Mouse (Mus musculus): ENCODE measurements at regions not wholly inside any gene's neighbourhood (a gene's known extent, or its start where the extent isn't known, plus 50 kb on each side); places are given as distances from the start of the nearest gene placed in this dataset.
"Not testable (repeated sequence)": the region's sequence is repeated elsewhere in the genome, so short reads cannot be mapped to it uniquely, and the experiment has no call there.

DNA sequence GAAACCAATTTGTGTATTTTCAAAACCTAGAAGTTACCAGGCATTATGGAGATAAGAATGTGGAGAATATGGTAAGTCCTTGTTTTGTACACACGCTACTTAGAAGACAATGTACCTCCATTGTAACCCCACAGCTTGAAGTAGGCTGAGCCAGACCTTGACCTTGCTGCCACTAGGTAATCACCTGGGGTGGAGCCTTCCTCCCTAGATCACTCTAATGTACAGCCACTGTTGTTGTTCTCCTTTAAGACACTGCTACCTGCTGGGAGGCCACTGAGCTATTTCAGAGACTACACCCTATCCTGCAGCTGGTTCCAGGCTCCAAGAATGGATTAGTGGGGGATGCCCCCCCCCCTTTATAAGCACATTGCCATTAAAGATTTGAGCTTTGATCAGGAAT lies 273.8 kb upstream of the Pcdh10 start:
- Histone ChIP-seq H3K27me3 (ENCODE audit: control insufficient read depth, insufficient read depth, low read length, poor library complexity, severe bottlenecking) (no peaks in the 10 kb centered on the region), H3K27ac (ENCODE audit: insufficient read depth, low read length) (no peak overlapping the region), H3K4me1 (ENCODE audit: control insufficient read depth, insufficient read depth, low read length) (no peaks in the 10 kb centered on the region), H3K36me3 (ENCODE audit: control insufficient read depth, insufficient read depth, low read length, poor library complexity, severe bottlenecking) (no peaks in the 10 kb centered on the region), H3K4me3 (ENCODE audit: low read depth, low read length) (no peak overlapping the region), H3K9ac (ENCODE audit: low read depth, poor library complexity, severe bottlenecking) (no peak overlapping the region), H3K9me3 (replicated peaks; ENCODE audit: control insufficient read depth, insufficient read depth, low read length, poor library complexity, severe bottlenecking) (peaks cover 56% of the 10 kb centered on the region)
- TF ChIP-seq POLR2A (IDR thresholded peaks at IDR 0.05; ENCODE audit: insufficient read depth, low read length) = no peak
- TF ChIP-seq CTCF (IDR thresholded peaks at IDR 0.05; ENCODE audit: low read depth, low read length) = no peak
- TF ChIP-seq EP300 (IDR thresholded peaks at IDR 0.05; ENCODE audit: insufficient read depth, low read depth, low read length) = no peak

- Histone ChIP-seq H3K27ac (ENCODE audit: insufficient read depth, low read length) (peak overlapping the region; percentile 67; the same call in 1 of the 2 replicates), H3K9me3 (replicated peaks; ENCODE audit: control insufficient read depth, insufficient read depth, low read length, poor library complexity, severe bottlenecking) (peaks cover 19% of the 10 kb centered on the region)
- not testable (repeated sequence) for H3K4me3 ChIP-seq (ENCODE audit: low read depth, low read length); H3K36me3 ChIP-seq (ENCODE audit: control insufficient read depth, insufficient read depth, low read length, poor library complexity, severe bottlenecking); H3K9ac ChIP-seq (ENCODE audit: low read depth, poor library complexity, severe bottlenecking); H3K27me3 ChIP-seq (ENCODE audit: control insufficient read depth, insufficient read depth, low read length, poor library complexity, severe bottlenecking); H3K4me1 ChIP-seq (ENCODE audit: control insufficient read depth, insufficient read depth, low read length)
Observed at GRCm38 (mm10) chr3:45117260-45117659, 260.9 kb upstream of the Pcdh10 start.

GRCm38 (mm10) chr3:45117921-45118320 lies 260.3 kb upstream of the Pcdh10 start:
- H3K27me3 ChIP-seq (ENCODE audit: control insufficient read depth, insufficient read depth, low read length, poor library complexity, severe bottlenecking) = not testable (repeated sequence)
- peak overlapping the region; percentile 54; the same call in 1 of the 2 replicates for H3K27ac ChIP-seq (ENCODE audit: insufficient read depth, low read length)

More at GRCm38 (mm10) chr3:45117921-45118320, 260.3 kb upstream of the Pcdh10 start:
- not testable (repeated sequence) for H3K4me1 ChIP-seq (ENCODE audit: control insufficient read depth, insufficient read depth, low read length); H3K4me3 ChIP-seq (ENCODE audit: low read depth, low read length); H3K9ac ChIP-seq (ENCODE audit: low read depth, poor library complexity, severe bottlenecking); H3K36me3 ChIP-seq (ENCODE audit: control insufficient read depth, insufficient read depth, low read length, poor library complexity, severe bottlenecking)
- peaks cover 19% of the 10 kb centered on the region for H3K9me3 ChIP-seq (replicated peaks; ENCODE audit: control insufficient read depth, insufficient read depth, low read length, poor library complexity, severe bottlenecking)

All from ES-Bruce4 (cell line).